Mouse (Mus musculus) forebrain, embryonic 16.5 days (tissue): Measurements from ENCODE around the gene Slitrk4. TPM values are rescaled to one million over a fixed set of nuclear protein-coding genes. Genes with fewer than 3 reads are reported as not detected.
A peak's percentile ranks its signal among the peaks of the same experiment; 100 is the strongest.

ENCODE experiments used
- ATAC-seq: fragments of 200-750 bp; cut with Nextera tagmentation; 2 replicates; pipeline ENCODE4 v1.8.0; 2017; ENCODE audit warnings: mild to moderate bottlenecking, moderate library complexity
- H3K27ac ChIP-seq: fragments of 300-500 bp; sonication (generic); 2 replicates; pipeline ENCODE4 v1.5.1; 2014; ENCODE audit warnings: low read length, control low read depth
- H3K27me3 ChIP-seq: fragments of 300-500 bp; sonication (generic); replicated peaks from 2 replicates; pipeline ENCODE4 v1.6.1; 2014; ENCODE audit warnings: low read length; ENCODE audit not compliant: control insufficient read depth, insufficient read depth
- H3K36me3 ChIP-seq: fragments of 300-500 bp; sonication (generic); 2 replicates; pipeline ENCODE4 v1.6.1; 2014; ENCODE audit not compliant: control insufficient read depth, insufficient read depth
- H3K4me1 ChIP-seq: fragments of 300-500 bp; sonication (generic); replicated peaks from 2 replicates; pipeline ENCODE4 v1.6.1; 2014; ENCODE audit warnings: low read length; ENCODE audit not compliant: control insufficient read depth, insufficient read depth
- H3K4me2 ChIP-seq: fragments of 300-500 bp; sonication (generic); 2 replicates; pipeline ENCODE4 v1.6.1; 2014; ENCODE audit warnings: mild to moderate bottlenecking, low read length, control low read depth
- H3K4me3 ChIP-seq: fragments of 300-500 bp; sonication (generic); replicated peaks from 2 replicates; pipeline ENCODE4 v1.5.1; 2014; ENCODE audit warnings: mild to moderate bottlenecking, low read length, control low read depth
- H3K9ac ChIP-seq: fragments of 300-500 bp; sonication (generic); replicated peaks from 2 replicates; pipeline ENCODE4 v1.6.1; 2014; ENCODE audit warnings: low read depth, low read length, control low read depth
- H3K9me3 ChIP-seq: fragments of 300-500 bp; sonication (generic); 2 replicates; pipeline ENCODE4 v1.6.1; 2016; ENCODE audit warnings: low read length; ENCODE audit not compliant: control insufficient read depth
- WGBS: fragments of 180-500 bp; shearing (Covaris S2); extraction: QIAGEN DNeasy Blood & Tissue Kit; methylation state at CpG from one replicate; pipeline ENCODE4 v1.1.7; 2014; 5-methylcytosine and 5-hydroxymethylcytosine counted together
- polyA plus RNA-seq: library from polyadenylated mRNA; unstranded; fragments of >200 nt; fragmentation: Nextera tagmentation; extraction: Ambion mirVana; gene quantifications from 2 replicates; pipeline ENCODE4 v1.2.1, GENCODE M21; 2015

The Slitrk4 gene
- polyA plus RNA-seq, result 12.9 and 13.7 TPM in 2 replicates

GRCm38 (mm10) chrX:64276290-64277125 is at the start of gene Slitrk4:
TSS of gene Slitrk4 (minus strand) at chrX:64276996.
- Histone ChIP-seq H3K27ac (peak within 1 kb of the TSS; percentile 47), H3K36me3 (no peaks in the 10 kb centered on the region), H3K9me3 (no peaks in the 10 kb centered on the region), H3K4me2 (peak within 1 kb of the TSS; percentile 60), H3K4me1 (no peaks in the 10 kb centered on the region), H3K27me3 (no peaks in the 10 kb centered on the region), H3K9ac (peak within 1 kb of the TSS; percentile 65), H3K4me3 (peak within 1 kb of the TSS; percentile 60)
- WGBS, result 14% methylated on average over 54 of the region's 54 CpGs
- ATAC-seq, result peak; percentile 74

- no peaks in the 10 kb centered on the region for H3K36me3 ChIP-seq
- ATAC-seq, result no peak
- no peak overlapping the region for H3K9ac ChIP-seq
- H3K27me3 ChIP-seq, result no peaks in the 10 kb centered on the region
- no peaks in the 10 kb centered on the region for H3K4me1 ChIP-seq
- no peak overlapping the region for H3K27ac ChIP-seq
- WGBS, result 62% methylated on average over 2 of the region's 2 CpGs
- H3K9me3 ChIP-seq, result no peaks in the 10 kb centered on the region
- no peak overlapping the region for H3K4me2 ChIP-seq
- H3K4me3 ChIP-seq, result no peak overlapping the region
These were observed 42.7 kb upstream of the Slitrk4 start for GRCm38 (mm10) chrX:64319501-64319900.

GRCm38 (mm10) chrX:64277991-64278301 is 1.1 kb upstream of the Slitrk4 start:
- H3K9me3 ChIP-seq, result no peaks in the 10 kb centered on the region
- no peak overlapping the region for H3K9ac ChIP-seq
- peak overlapping the region; percentile 60 for H3K4me2 ChIP-seq
- ATAC-seq, result peak; percentile 10; the same call in 1 of the 2 replicates
- H3K4me3 ChIP-seq, result peak overlapping the region; percentile 60
- H3K4me1 ChIP-seq, result no peaks in the 10 kb centered on the region
- H3K27ac ChIP-seq, result no peak overlapping the region
- no peaks in the 10 kb centered on the region for H3K27me3 ChIP-seq
- H3K36me3 ChIP-seq, result no peaks in the 10 kb centered on the region
- WGBS, result 20% methylated on average over 6 of the region's 6 CpGs

DNA sequence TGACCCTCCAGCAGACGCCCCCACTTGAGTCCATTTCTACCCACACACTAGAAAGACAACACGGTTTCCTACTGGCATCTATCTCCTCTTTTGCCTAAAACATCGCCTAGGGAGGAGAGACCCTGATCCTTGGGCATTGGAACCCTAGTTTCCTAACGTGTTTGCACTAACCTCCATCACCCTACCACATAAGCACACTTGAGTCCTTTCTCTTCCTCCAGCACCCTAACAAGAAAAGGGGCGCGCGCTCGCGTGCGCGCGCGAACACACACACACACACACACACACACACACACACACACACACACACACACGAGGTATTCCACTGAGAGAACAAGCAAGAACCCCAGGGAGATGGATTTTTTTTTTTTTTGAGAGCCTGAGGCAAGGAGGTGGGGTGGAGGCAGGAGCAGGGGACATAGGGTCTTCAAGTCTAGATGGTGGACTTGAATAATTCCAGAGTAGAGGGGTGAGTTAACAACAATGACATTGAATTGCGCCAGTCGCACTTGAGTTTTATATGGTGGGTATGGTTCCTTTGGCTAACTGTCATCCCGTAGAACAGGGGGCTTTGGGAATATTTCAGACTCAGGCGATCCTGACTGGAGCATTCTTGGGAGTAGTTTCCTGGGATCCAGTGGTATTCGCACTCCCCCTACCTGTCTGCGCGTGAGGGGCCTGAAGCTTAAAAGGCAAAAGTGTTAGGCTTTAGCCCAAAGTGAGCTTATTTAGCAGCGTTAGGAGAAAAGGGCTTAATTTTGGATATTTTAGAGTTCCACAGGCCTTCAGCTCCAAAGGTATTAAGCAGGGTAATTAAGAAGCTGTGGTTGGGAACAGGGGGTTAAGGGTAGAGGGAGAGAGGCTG is 562 bp upstream of the Slitrk4 start:
- H3K9ac ChIP-seq, result peak overlapping the region; percentile 65
- no peaks in the 10 kb centered on the region for H3K9me3 ChIP-seq
- no peak overlapping the region for H3K27ac ChIP-seq
- no peaks in the 10 kb centered on the region for H3K36me3 ChIP-seq
- 20% methylated on average over 22 of the region's 22 CpGs for WGBS
- H3K27me3 ChIP-seq, result no peaks in the 10 kb centered on the region
- H3K4me1 ChIP-seq, result no peaks in the 10 kb centered on the region
- H3K4me2 ChIP-seq, result peak overlapping the region; percentile 60
- peak; percentile 30 for ATAC-seq
- peak overlapping the region; percentile 60 for H3K4me3 ChIP-seq

DNA sequence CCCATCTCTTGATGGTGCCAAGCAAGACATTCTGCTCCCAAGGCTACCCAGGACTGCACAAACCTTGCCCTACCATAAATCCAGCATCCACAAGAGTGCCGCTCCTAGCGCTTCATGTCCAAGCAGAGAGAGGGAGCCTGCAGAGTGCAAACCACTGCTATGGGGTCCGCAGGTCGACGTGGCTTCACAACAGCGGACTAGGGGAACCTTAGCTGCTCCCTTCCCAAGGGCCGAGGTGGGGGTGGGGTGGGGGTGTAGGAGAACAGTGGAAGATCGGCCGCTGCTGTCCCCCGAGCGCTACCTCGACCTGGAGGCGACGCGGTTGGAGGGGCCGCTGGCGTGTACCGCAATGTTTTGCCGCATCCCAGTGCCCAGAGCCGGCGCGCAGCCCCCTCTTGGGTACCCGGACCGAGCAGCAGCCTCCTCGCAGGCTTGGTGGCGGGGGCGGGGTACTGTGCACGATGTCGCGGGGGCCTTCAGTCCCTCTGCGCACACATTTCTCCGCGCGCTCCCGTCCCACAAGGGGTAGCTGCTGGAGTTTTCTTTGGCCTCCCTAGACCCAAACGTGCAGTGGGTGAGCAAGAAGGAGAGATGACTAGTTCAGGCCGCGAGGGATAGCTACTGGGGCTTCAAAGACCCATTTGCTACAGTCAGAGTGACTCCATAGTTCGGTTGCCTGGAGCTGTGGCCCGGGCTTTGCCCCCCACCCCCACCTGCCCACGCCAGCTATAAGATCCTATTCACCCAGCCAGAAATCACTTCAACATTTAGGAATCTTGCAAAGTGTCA is 1.1 kb downstream of the Slitrk4 start:
- Histone ChIP-seq H3K4me2 (peak overlapping the region; percentile 60), H3K9me3 (no peaks in the 10 kb centered on the region), H3K27me3 (no peaks in the 10 kb centered on the region), H3K36me3 (no peaks in the 10 kb centered on the region), H3K4me1 (no peaks in the 10 kb centered on the region), H3K9ac (peak overlapping the region; percentile 65), H3K4me3 (peak overlapping the region; percentile 60), H3K27ac (no peak overlapping the region; the same call in 1 of the 2 replicates)
- peak; percentile 72 for ATAC-seq
- 20% methylated on average over 39 of the region's 41 CpGs for WGBS

GRCm38 (mm10) chrX:64263481-64263880 is 13.3 kb downstream of the Slitrk4 start:
- no peak overlapping the region for H3K4me2 ChIP-seq
- WGBS, result 97% methylated on average over 1 of the region's 1 CpGs
- no peak overlapping the region for H3K27ac ChIP-seq
- no peaks in the 10 kb centered on the region for H3K4me1 ChIP-seq
- no peaks in the 10 kb centered on the region for H3K9me3 ChIP-seq
- H3K27me3 ChIP-seq, result no peaks in the 10 kb centered on the region
- no peaks in the 10 kb centered on the region for H3K36me3 ChIP-seq
- no peak overlapping the region for H3K4me3 ChIP-seq
- no peak for ATAC-seq
- no peak overlapping the region for H3K9ac ChIP-seq

Other genes with a start within 250 kb of the Slitrk4 start
- gene Gm6760, start 124.8 kb downstream of the Slitrk4 start, polyA plus RNA-seq, result not detected in 2 replicates
- gene 3830417A13Rik, start 103.4 kb downstream of the Slitrk4 start, polyA plus RNA-seq, result not detected in 2 replicates